Mouse (Mus musculus) left cerebral cortex, adult 2 months (tissue): ENCODE results near the gene Pdx1. TPM values are rescaled to one million over a fixed set of nuclear protein-coding genes. Genes with fewer than 3 reads are reported as not detected.

Experiments used
- DNase-seq, 2 experiments: peaks; one replicate each; pipeline ENCODE4 v3.0.0; 2021 to 2022; ENCODE audit warnings: low spot score in 2 of 2, mixed read lengths in 1 of 2; ENCODE audit errors: extremely low spot score in 1 of 2
- H3K27ac ChIP-seq: fragments of 200-600 bp; 2 replicates; pipeline ENCODE4 v1.8.1; 2022
- H3K4me3 ChIP-seq: fragments of 200-600 bp; 2 replicates; pipeline ENCODE4 v1.8.1; 2022
- CTCF ChIP-seq: fragments of 200-600 bp; IDR thresholded peaks from 2 replicates; pipeline ENCODE4 v1.8.1; 2022; ENCODE audit warnings: antibody characterized with exemption, mild to moderate bottlenecking, moderate library complexity
- intact Hi-C: fragments of 180-260 bp; cut with DNase I; formaldehyde crosslinking; loops from one replicate; pipeline ENCODE4 v1.15.1; 2025
- total RNA-seq, 2 experiments: library from RNA; stranded (reverse); gene quantifications; 2 replicates each; pipeline ENCODE4 v1.2.3; 2021

Gene Pdx1
- total RNA-seq, 2 experiments from 2014 or later, result not detected

GRCm38 (mm10) chr5:147270673-147271655, 1.2 kb downstream of the Pdx1 start:
- intact Hi-C loops, result no loop called here
- no peak overlapping the region for H3K4me3 ChIP-seq
- DNase-seq, result no peak
- H3K27ac ChIP-seq, result no peak overlapping the region
- no peak for TF ChIP-seq CTCF

DNA sequence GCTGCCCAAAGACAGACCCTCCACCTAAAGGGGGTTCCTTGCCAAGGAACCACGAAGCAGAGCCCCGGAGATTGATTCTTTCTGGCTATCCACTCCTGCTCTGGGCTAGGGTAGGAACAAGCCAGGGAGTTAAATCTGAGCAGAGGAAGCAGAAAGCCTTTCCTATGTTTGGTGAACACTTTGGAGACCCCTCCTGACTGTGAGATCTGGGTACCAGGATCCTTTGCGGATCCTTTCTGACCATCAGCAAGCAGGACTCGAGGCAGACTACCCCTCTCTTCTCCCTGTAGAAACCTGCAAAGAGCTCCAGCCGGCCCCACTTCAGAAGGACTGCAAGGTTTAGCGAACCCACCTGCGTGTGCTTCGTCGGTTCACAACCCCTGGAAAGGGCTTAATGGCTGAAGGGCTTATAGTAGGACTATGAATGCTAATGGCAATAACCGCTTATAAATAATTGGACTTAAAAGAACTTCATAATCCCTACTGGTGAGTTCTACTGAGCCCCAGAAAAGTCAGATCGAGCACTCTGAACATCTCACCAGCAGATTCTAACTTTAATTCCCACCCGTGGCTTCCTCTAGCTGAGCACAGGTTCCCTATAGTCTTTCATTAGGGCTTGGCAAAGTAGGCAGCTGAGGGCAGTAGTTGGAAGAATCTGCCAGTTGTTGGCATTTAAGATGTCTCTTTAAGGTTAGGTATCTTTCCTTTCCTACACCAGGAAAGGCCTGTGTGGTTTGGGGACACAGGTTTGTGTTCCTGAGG, 2.5 kb downstream of the Pdx1 start:
- intact Hi-C loops, result no loop called here
- H3K27ac ChIP-seq, result no peak overlapping the region
- no peak overlapping the region for H3K4me3 ChIP-seq
- no peak for DNase-seq
- no peak for TF ChIP-seq CTCF

GRCm38 (mm10) chr5:147272808-147273345, 3.1 kb downstream of the Pdx1 start:
- intact Hi-C loops, result no loop called here
- no peak overlapping the region for H3K4me3 ChIP-seq
- no peak for TF ChIP-seq CTCF
- H3K27ac ChIP-seq, result no peak overlapping the region
- DNase-seq, result no peak

DNA sequence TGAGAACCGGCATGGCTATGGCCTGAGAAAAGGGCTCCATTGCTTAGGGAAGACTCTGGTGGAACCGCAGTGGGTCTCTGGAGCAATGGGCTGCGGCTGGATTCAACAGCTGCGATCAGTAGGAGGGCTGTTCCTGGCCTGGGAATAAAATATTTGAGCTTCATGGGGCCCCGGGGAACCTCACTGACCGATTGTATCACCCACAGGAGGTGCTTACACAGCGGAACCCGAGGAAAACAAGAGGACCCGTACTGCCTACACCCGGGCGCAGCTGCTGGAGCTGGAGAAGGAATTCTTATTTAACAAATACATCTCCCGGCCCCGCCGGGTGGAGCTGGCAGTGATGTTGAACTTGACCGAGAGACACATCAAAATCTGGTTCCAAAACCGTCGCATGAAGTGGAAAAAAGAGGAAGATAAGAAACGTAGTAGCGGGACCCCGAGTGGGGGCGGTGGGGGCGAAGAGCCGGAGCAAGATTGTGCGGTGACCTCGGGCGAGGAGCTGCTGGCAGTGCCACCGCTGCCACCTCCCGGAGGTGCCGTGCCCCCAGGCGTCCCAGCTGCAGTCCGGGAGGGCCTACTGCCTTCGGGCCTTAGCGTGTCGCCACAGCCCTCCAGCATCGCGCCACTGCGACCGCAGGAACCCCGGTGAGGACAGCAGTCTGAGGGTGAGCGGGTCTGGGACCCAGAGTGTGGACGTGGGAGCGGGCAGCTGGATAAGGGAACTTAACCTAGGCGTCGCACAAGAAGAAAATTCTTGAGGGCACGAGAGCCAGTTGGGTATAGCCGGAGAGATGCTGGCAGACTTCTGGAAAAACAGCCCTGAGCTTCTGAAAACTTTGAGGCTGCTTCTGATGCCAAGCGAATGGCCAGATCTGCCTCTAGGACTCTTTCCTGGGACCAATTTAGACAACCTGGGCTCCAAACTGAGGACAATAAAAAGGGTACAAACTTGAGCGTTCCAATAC, 4.7 kb downstream of the Pdx1 start:
- intact Hi-C loops, result no loop called here
- no peak overlapping the region for H3K27ac ChIP-seq

GRCm38 (mm10) chr5:147275761-147276160, 6.0 kb downstream of the Pdx1 start:
- H3K27ac ChIP-seq, result no peak overlapping the region
- intact Hi-C loops, result no loop called here
- no peak for TF ChIP-seq CTCF
- DNase-seq, result no peak
- no peak overlapping the region for H3K4me3 ChIP-seq

More for the DNA sequence above, 4.7 kb downstream of the Pdx1 start:
- H3K4me3 ChIP-seq, result no peak overlapping the region
- no peak for TF ChIP-seq CTCF
- no peak for DNase-seq

GRCm38 (mm10) chr5:147276701-147277546, 7.2 kb downstream of the Pdx1 start:
- no peak overlapping the region for H3K4me3 ChIP-seq
- H3K27ac ChIP-seq, result no peak overlapping the region
- DNase-seq, result no peak
- no peak for TF ChIP-seq CTCF
- intact Hi-C loops, result no loop called here

GRCm38 (mm10) chr5:147277547-147277925, 7.8 kb downstream of the Pdx1 start:
- Histone ChIP-seq H3K4me3 (no peak overlapping the region), H3K27ac (no peak overlapping the region)
- TF ChIP-seq CTCF, result no peak
- DNase-seq, result no peak
- intact Hi-C loops, result no loop called here

DNA sequence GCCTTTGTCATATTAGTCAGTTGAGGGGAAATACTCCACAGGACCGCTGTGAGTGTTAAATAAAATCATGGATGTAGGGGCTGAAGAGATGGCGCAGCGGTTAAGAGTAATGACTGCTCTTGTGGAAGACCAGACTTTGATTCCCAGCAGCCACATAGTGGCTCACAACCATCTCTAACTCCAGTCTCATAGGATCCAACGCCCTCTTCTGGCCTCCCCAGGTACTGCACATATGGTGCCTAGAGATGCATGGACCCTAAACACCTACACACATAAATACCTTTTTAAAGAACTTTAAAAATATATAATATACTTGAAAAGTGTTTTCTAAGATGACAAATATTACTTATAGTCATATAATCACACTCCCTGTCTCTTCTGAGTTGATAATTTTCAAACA, 14.6 kb downstream of the Pdx1 start:
- no peak; the same call in 1 of the 2 replicates for TF ChIP-seq CTCF
- no peak overlapping the region for H3K27ac ChIP-seq
- intact Hi-C loops, result no loop called here
- no peak for DNase-seq
- no peak overlapping the region for H3K4me3 ChIP-seq

DNA sequence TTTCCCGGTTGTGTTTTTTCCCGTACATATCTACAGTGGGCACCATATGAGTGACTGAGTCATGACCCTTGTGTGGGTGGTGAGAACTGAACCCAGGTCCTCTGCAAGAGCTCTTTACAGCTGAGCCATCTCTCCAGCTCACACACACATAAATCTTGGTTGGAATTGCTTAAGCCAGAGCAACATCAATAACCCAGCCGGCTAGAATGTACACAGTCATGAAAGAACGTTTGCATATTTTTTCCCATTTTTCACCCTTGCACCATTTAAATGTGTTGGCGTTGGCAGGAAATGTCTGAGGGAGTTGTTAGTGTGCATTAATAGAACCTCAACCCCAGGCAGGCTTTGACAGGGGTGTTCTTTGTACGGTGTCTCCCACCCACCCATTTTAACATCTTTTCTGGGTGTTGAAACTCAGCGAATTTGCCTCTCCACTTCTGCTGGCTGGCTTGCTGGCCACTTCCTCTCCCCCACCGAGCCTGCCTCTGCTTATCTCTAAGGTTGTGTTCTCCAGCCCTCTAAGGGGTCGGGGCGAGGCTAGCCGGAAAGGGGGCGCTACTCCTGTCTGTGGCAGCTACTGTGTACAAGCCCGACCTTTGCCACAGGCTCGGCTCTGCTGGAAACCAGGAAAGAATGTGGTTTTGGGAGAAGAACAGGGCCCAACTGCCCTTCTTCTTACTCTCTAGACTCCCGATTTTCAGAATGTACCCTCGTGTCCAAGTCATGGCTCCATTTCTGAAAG, 22.2 kb downstream of the Pdx1 start:
- TF ChIP-seq CTCF, result no peak
- DNase-seq, result no peak
- no peak overlapping the region for H3K4me3 ChIP-seq
- intact Hi-C loops, result no loop called here
- no peak overlapping the region for H3K27ac ChIP-seq
